Mouse (Mus musculus) hindlimb bud, embryonic 11.5 days (tissue): Measurements from ENCODE around the gene Foxj2.

ENCODE experiments used
- DNase-seq: peaks from one replicate; pipeline ENCODE4 v3.0.0-alpha.2; 2012; ENCODE audit warnings: low read depth, low spot score; ENCODE audit errors: extremely low spot score

Foxj2 gene

GRCm38 (mm10) chr6:122812716-122813115 is 7.0 kb upstream of the Foxj2 start:
- no peak for DNase-seq

- no peak for DNase-seq
These were observed 6.1 kb upstream of the Foxj2 start for GRCm38 (mm10) chr6:122813640-122814039.

GRCm38 (mm10) chr6:122820071-122820798 is 521 bp downstream of the Foxj2 start:
- DNase-seq = no peak

GRCm38 (mm10) chr6:122820799-122821650 is 1.3 kb downstream of the Foxj2 start:
- no peak for DNase-seq

- no peak for DNase-seq
These were observed 2.1 kb downstream of the Foxj2 start for GRCm38 (mm10) chr6:122821822-122822221.

- no peak for DNase-seq
These were observed 4.4 kb downstream of the Foxj2 start for GRCm38 (mm10) chr6:122824086-122824485.

GRCm38 (mm10) chr6:122825166-122825565 is 5.5 kb downstream of the Foxj2 start:
- no peak for DNase-seq

GRCm38 (mm10) chr6:122825923-122826742 is 6.4 kb downstream of the Foxj2 start:
- no peak for DNase-seq

- DNase-seq = no peak
These were observed 8.4 kb downstream of the Foxj2 start for GRCm38 (mm10) chr6:122828086-122828485.

GRCm38 (mm10) chr6:122832880-122833279 is 13.2 kb downstream of the Foxj2 start:
- no peak for DNase-seq

- DNase-seq = no peak
These were observed 14.7 kb downstream of the Foxj2 start for GRCm38 (mm10) chr6:122834365-122834764.

GRCm38 (mm10) chr6:122836974-122837373 is 17.3 kb downstream of the Foxj2 start:
- DNase-seq = no peak

- no peak for DNase-seq
These were observed 17.8 kb downstream of the Foxj2 start for GRCm38 (mm10) chr6:122837539-122837938.

GRCm38 (mm10) chr6:122843759-122844158 is 24.0 kb downstream of the Foxj2 start:
- DNase-seq = no peak

- no peak for DNase-seq
These were observed 33.0 kb downstream of the Foxj2 start for GRCm38 (mm10) chr6:122852696-122853095.

GRCm38 (mm10) chr6:122854552-122854951 is 34.8 kb downstream of the Foxj2 start:
- no peak for DNase-seq

GRCm38 (mm10) chr6:122855955-122856354 is 36.2 kb downstream of the Foxj2 start, which contains the start of gene C3ar1:
TSS of gene C3ar1 (minus strand) at chr6:122856161.
- no peak for DNase-seq

GRCm38 (mm10) chr6:122862434-122862833 is 42.7 kb downstream of the Foxj2 start:
- no peak for DNase-seq

- no peak for DNase-seq
These were observed 43.2 kb downstream of the Foxj2 start for GRCm38 (mm10) chr6:122862871-122863270.

- DNase-seq = no peak
These were observed 48.2 kb downstream of the Foxj2 start for GRCm38 (mm10) chr6:122867914-122868313.

- no peak for DNase-seq
These were observed 50.1 kb downstream of the Foxj2 start for GRCm38 (mm10) chr6:122869846-122870245.
